Comparison of ENCODE assay signal across 9 mouse cellular contexts in genomic region chr11:70005521-70005920, GRCm38 (mm10). TPM values are rescaled to one million over a fixed set of nuclear protein-coding genes. Genes with fewer than 3 reads are reported as not detected.
DNase-seq lines count a peak whose midpoint lies in the region; ATAC-seq and TF ChIP-seq lines count a peak whose summit lies in the region.
"Had no signal": no experiment of that assay in that cellular context is flagged by ENCODE, and none has a peak within 500 bp of the region (broad histone marks: within the 10 kb centered on the region; RNA-seq: fewer than 3 reads in every experiment).

No protein-coding gene starts in this region.

- TF ChIP-seq CTCF in lung, adult 2 months (IDR thresholded peaks at IDR 0.05; ENCODE audit: insufficient read depth, low read length): peak; percentile 30; the same call in 1 of the 2 replicates

- peaks cover 9% of the 10 kb centered on the region for H3K4me1 ChIP-seq in lung, adult 2 months (ENCODE audit: control insufficient read depth, insufficient read depth, low read length)

- TF ChIP-seq POLR2A in lung, adult 2 months (IDR thresholded peaks at IDR 0.05; ENCODE audit: borderline replicate concordance, extremely low read depth, low read depth, low read length): no peak

- peak; percentile 37 for ATAC-seq in activated CD4-positive, CD25-positive, alpha-beta regulatory T cell, adult 4 months
- peak; percentile 25; the same call in 1 of the 2 replicates for ATAC-seq in neutrophil, adult 5-6 weeks (ENCODE audit: extremely low read depth, insufficient number of reproducible peaks, low FRiP score, poor library complexity, severe bottlenecking)

- DNase-seq in cerebellum, postnatal 10 days: peak; percentile 33 to 39
- DNase-seq in cerebellum, adult 9-11 months: no peak
- no peak for DNase-seq in lung, adult 2 months
- DNase-seq in lung, postnatal 10 days: no peak
- no peak for DNase-seq in layer of hippocampus, adult 9-11 months
- DNase-seq in layer of hippocampus, postnatal 36 days: no peak
- DNase-seq: cerebellum, adult 18-20 months had no signal

- no peak overlapping the region for H3K4me3 ChIP-seq in lung, adult 2 months (replicated peaks; ENCODE audit: extremely low read depth, low read depth, low read length)

- WGBS in lung, adult 2 months: 57% methylated on average over 5 of the region's 5 CpGs

RNA-seq across cellular contexts. Expression of gene Dvl2, which starts 5.1 kb away (rescaled TPM):
- 16.7 and 20.8 TPM in 2 replicates for polyA plus RNA-seq in lung, adult 2 months (2012; rRNA removed)
- 1 to 10 TPM; 2.7 to 3.9 TPM for polyA plus RNA-seq in activated CD4-positive, CD25-positive, alpha-beta regulatory T cell, adult 4 months (2017; shearing (Covaris generic))
- total RNA-seq in neutrophil, adult 5-6 weeks (2017): 41.0 and 41.7 TPM in 2 replicates
- 10 to 100 TPM; 36.8 to 41.7 TPM for total RNA-seq in layer of hippocampus, postnatal 36 days (2021)

RNA-seq across cellular contexts. Expression of gene Acadvl, which starts 9.7 kb away (rescaled TPM):
- polyA plus RNA-seq in lung, adult 2 months (2012; rRNA removed): 63.1 and 88.6 TPM in 2 replicates
- 100 to 1,000 TPM; 107 to 139 TPM for polyA plus RNA-seq in activated CD4-positive, CD25-positive, alpha-beta regulatory T cell, adult 4 months (2017; shearing (Covaris generic))
- 45.2 and 46.7 TPM in 2 replicates for total RNA-seq in neutrophil, adult 5-6 weeks (2017)
- total RNA-seq in layer of hippocampus, postnatal 36 days (2021): 10 to 100 TPM; 54.9 to 58.6 TPM

RNA-seq across cellular contexts. Expression of gene Phf23, which starts 9.9 kb away (rescaled TPM):
- 15.0 and 22.9 TPM in 2 replicates for polyA plus RNA-seq in lung, adult 2 months (2012; rRNA removed)
- 10 to 100 TPM; 32.1 to 44.9 TPM for polyA plus RNA-seq in activated CD4-positive, CD25-positive, alpha-beta regulatory T cell, adult 4 months (2017; shearing (Covaris generic))
- total RNA-seq in neutrophil, adult 5-6 weeks (2017): 74.4 and 80.3 TPM in 2 replicates
- total RNA-seq in layer of hippocampus, postnatal 36 days (2021): 10 to 100 TPM; 45.4 to 47.4 TPM

RNA-seq across cellular contexts. Expression of gene Dlg4, which starts 11.2 kb away (rescaled TPM):
- polyA plus RNA-seq in lung, adult 2 months (2012; rRNA removed): 28.0 and 33.7 TPM in 2 replicates
- 10 to 100 TPM in 1 of 2 experiments, 1 to 10 TPM in 1; 9.7 to 11.6 TPM for polyA plus RNA-seq in activated CD4-positive, CD25-positive, alpha-beta regulatory T cell, adult 4 months (2017; shearing (Covaris generic))
- total RNA-seq in neutrophil, adult 5-6 weeks (2017): 2.4 and 2.9 TPM in 2 replicates
- 100 to 1,000 TPM; 888 to 914 TPM for total RNA-seq in layer of hippocampus, postnatal 36 days (2021)

RNA-seq across cellular contexts. Expression of gene Gabarap, which starts 14.6 kb away (rescaled TPM):
- polyA plus RNA-seq in lung, adult 2 months (2012; rRNA removed): 333 and 615 TPM in 2 replicates
- 100 to 1,000 TPM; 343 to 373 TPM for polyA plus RNA-seq in activated CD4-positive, CD25-positive, alpha-beta regulatory T cell, adult 4 months (2017; shearing (Covaris generic))
- total RNA-seq in neutrophil, adult 5-6 weeks (2017): 397 and 455 TPM in 2 replicates
- total RNA-seq in layer of hippocampus, postnatal 36 days (2021): 100 to 1,000 TPM; 232 to 236 TPM

Comparison
In these comparisons a context has a peak if more than half of its experiments do, and no peak if none do; other contexts are left out.
1. DNase-seq: peak in cerebellum, postnatal 10 days (2 of 2); none in cerebellum, adult 9-11 months (single experiment), lung, adult 2 months (single experiment), lung, postnatal 10 days (single experiment), layer of hippocampus, adult 9-11 months (single experiment) and layer of hippocampus, postnatal 36 days (0 of 2).